Mouse (Mus musculus) C2C12 (cell line): Measurements from ENCODE around the gene Notch4.

ENCODE experiments used
- CEBPB ChIP-seq: IDR thresholded peaks from one replicate; pipeline ENCODE4 v1.6.1; 2011; ENCODE audit warnings: low read depth, mild to moderate bottlenecking, control low read depth, moderate library complexity
- CTCF ChIP-seq: IDR thresholded peaks from one replicate; pipeline ENCODE4 v1.5.1; 2011; ENCODE audit not compliant: control insufficient read depth, insufficient read depth, insufficient read length
- MAX ChIP-seq: IDR thresholded peaks from one replicate; pipeline ENCODE4 v1.6.1; 2011; ENCODE audit warnings: mild to moderate bottlenecking, control low read depth
- MYOD1 ChIP-seq: IDR thresholded peaks from one replicate; pipeline ENCODE4 v1.6.1; 2011; ENCODE audit warnings: low read depth; ENCODE audit not compliant: control insufficient read depth, insufficient read length
- MYOG ChIP-seq: IDR thresholded peaks from one replicate; pipeline ENCODE4 v1.6.1; 2011; ENCODE audit not compliant: control insufficient read depth, insufficient read length; ENCODE audit errors: extremely low read depth
- USF1 ChIP-seq: IDR thresholded peaks from one replicate; pipeline ENCODE4 v1.6.1; 2011; ENCODE audit warnings: low read depth, mild to moderate bottlenecking, control low read depth, moderate library complexity

GRCm38 (mm10) chr17:34555483-34555882 lies 8.6 kb upstream of the Notch4 start:
- TF ChIP-seq MAX, result no peak
- TF ChIP-seq CTCF, result peak; percentile 64
- TF ChIP-seq USF1, result no peak
- no peak for TF ChIP-seq CEBPB
- no peak for TF ChIP-seq MYOG
- TF ChIP-seq MYOD1, result no peak
